Mouse (Mus musculus): ENCODE data around the gene Umodl1.
A peak's percentile ranks its signal among the peaks of the same experiment; 100 is the strongest.

Gene Umodl1

DNA sequence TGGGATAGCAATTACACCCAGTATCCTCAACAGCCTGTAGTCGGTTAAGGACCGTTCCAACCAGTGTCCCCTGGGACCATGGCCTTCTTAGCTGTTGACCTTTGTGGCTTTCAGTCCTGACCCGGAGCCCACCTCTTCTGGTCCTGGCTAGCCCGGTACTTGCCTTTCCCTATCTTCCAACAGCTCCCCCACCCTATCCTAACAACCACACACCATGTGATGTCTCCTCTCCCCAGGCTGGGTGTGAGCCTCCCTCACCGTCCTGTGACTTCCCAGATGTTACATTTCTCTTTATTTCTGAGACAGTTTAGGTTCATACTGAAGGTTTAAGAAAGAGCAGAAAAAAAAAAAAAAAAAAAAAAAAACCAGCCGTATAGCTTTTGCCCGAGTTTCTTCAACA is 86.0 kb downstream of the Umodl1 start:
- DNase-seq = no peak

GRCm38 (mm10) chr17:31042751-31043150 is 88.3 kb downstream of the Umodl1 start:
- no peak for DNase-seq

GRCm38 (mm10) chr17:31057151-31057890 is 102.9 kb downstream of the Umodl1 start, which contains the start of gene Abcg1:
TSS of gene Abcg1 (plus strand) at chr17:31057675.
- DNase-seq = no peak

DNA sequence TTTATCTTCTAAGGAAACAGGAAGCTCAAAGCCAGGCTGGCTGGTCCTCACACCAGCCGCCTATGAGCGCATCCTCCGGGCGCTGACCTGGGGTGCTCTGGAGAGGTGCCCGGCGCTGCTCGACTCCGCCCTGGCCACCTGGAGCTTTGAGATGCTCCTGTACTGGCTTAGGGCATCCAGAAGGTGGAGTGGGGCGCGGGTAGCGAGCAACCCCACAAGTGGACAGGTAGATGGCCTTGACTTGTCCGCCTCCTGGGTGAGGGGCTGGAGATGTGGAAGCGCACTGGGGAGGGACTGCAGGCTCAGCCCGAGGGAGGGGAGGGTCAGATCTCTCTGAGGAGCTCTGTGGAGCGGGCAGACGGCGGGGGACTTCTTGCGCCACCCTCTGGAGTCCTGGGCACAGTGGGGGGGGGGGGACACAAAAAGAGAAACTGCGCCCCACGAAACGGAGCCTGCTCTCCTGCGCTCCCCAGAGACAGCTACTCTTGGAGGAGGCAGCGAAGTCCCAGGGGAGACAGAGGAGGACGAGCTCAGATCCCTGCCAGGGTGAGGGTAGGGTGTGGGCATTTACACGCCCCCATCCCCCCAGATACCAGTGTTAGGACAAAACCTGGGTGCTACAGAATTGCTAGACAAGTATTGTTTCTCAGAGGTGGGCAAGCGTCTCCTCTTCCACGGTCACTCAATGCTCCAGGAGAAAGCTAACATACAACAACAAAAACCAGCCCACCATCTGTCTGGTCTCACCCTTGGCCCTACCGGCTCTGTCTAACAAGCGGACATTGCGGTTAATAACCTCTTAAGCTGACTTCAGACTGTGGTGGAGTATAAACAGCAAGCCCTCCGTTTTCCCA is 103.7 kb downstream of the Umodl1 start:
- no peak for DNase-seq

GRCm38 (mm10) chr17:31058745-31059085 is 104.3 kb downstream of the Umodl1 start:
- peak; percentile 54 for DNase-seq

GRCm38 (mm10) chr17:31060196-31060587 is 105.8 kb downstream of the Umodl1 start:
- DNase-seq = no peak

Measured in kidney, adult 11 months (tissue).